Mouse (Mus musculus) liver, embryonic 11.5 days (tissue): ENCODE data around the gene 4921536K21Rik. TPM values are rescaled to one million over a fixed set of nuclear protein-coding genes. Genes with fewer than 3 reads are reported as not detected.

Experiments used
- ATAC-seq: fragments of 200-750 bp; cut with Nextera tagmentation; replicated peaks from 2 replicates; pipeline ENCODE4 v1.8.0; 2017; ENCODE audit warnings: moderate number of reproducible peaks, mild to moderate bottlenecking, moderate TSS enrichment, moderate library complexity; ENCODE audit not compliant: low FRiP score
- DNase-seq: peaks from one replicate; pipeline ENCODE4 v3.0.0-alpha.2; 2017; ENCODE audit warnings: low spot score
- H3K27ac ChIP-seq: fragments of 300-500 bp; sonication (generic); 2 replicates; pipeline ENCODE4 v1.5.1; 2014; ENCODE audit warnings: mild to moderate bottlenecking, low read depth, low read length, control low read depth
- H3K27me3 ChIP-seq: fragments of 300-500 bp; sonication (generic); replicated peaks from 2 replicates; pipeline ENCODE4 v1.6.1; 2014; ENCODE audit warnings: low read length, mixed read lengths; ENCODE audit not compliant: control insufficient read depth, insufficient read depth
- H3K36me3 ChIP-seq: fragments of 300-500 bp; sonication (generic); 2 replicates; pipeline ENCODE4 v1.6.1; 2014; ENCODE audit warnings: mild to moderate bottlenecking, low read length, moderate library complexity, mixed read lengths; ENCODE audit not compliant: control insufficient read depth, insufficient read depth
- H3K4me1 ChIP-seq: fragments of 300-500 bp; sonication (generic); replicated peaks from 2 replicates; pipeline ENCODE4 v1.6.1; 2014; ENCODE audit warnings: low read length, mixed read lengths; ENCODE audit not compliant: control insufficient read depth, insufficient read depth
- H3K4me2 ChIP-seq: fragments of 300-500 bp; sonication (generic); 2 replicates; pipeline ENCODE4 v1.6.1; 2014; ENCODE audit warnings: mild to moderate bottlenecking, control low read depth, moderate library complexity
- H3K4me3 ChIP-seq: fragments of 300-500 bp; sonication (generic); 2 replicates; pipeline ENCODE4 v1.5.1; 2014; ENCODE audit warnings: low read depth, low read length, control low read depth
- H3K9ac ChIP-seq: fragments of 300-500 bp; sonication (generic); 2 replicates; pipeline ENCODE4 v1.6.1; 2014; ENCODE audit warnings: low read depth, low read length, control low read depth
- H3K9me3 ChIP-seq: fragments of 300-500 bp; sonication (generic); 2 replicates; pipeline ENCODE4 v1.6.1; 2016; ENCODE audit warnings: low read length, inconsistent platforms, mixed read lengths; ENCODE audit not compliant: control insufficient read depth
- WGBS: fragments of 180-500 bp; shearing (Covaris S2); extraction: QIAGEN DNeasy Blood & Tissue Kit; methylation state at CpG from one replicate; pipeline ENCODE4 v1.1.7; 2014; 5-methylcytosine and 5-hydroxymethylcytosine counted together
- polyA plus RNA-seq: library from polyadenylated mRNA; unstranded; fragments of >200 nt; fragmentation: Nextera tagmentation; extraction: Ambion mirVana; gene quantifications from 2 replicates; pipeline ENCODE4 v1.2.1, GENCODE M21; 2014

4921536K21Rik gene
- polyA plus RNA-seq, 1 experiment from 2014 or later, result not detected

DNA sequence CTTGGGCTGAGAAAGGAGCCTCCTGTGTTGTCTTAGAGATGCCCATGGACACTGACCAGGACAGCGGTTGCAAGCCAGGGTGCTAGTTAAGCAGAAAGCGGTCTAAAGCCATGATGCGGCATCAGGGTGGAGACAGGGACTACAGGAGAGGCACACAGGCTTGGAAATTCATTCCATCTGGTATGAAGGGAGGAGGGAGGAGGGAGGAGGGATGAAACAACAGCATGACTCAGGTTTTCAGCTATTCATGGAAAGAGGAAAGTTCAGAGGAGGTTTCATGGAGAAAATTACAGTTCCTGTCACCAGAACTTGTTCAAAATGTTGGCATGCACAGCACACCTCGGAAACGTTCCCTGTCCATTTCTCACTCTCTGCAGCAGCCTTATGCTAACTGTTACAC is 39.1 kb downstream of the 4921536K21Rik start:
- Histone ChIP-seq H3K27me3 (no peaks in the 10 kb centered on the region), H3K9ac (no peak overlapping the region), H3K27ac (no peak overlapping the region), H3K4me2 (no peak overlapping the region), H3K4me3 (no peak overlapping the region), H3K9me3 (no peaks in the 10 kb centered on the region), H3K4me1 (no peaks in the 10 kb centered on the region), H3K36me3 (no peaks in the 10 kb centered on the region)
- no peak for DNase-seq
- WGBS, result 87% methylated on average over 5 of the region's 5 CpGs
- ATAC-seq, result no peak

DNA sequence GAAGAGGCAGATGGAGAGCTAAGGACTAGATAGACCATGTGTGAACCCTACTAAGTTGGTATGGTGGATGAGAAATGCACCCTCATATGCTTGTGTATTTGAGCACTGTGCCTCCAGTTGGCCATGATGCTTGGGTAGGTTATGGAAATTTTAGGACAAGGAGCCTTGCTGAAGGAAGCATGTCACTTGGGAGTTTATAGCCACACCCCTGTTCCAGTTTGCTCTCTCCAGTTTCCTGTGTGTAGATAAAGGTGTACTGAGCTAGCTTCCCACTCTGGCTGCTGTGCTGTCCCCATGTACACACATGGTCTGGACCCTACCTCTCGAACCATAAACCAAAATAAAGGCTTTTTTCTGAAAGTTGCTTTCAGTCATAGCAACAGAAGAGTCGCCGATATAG is 40.7 kb downstream of the 4921536K21Rik start:
- WGBS, result 83% methylated on average over 3 of the region's 3 CpGs
- Histone ChIP-seq H3K9ac (no peak overlapping the region), H3K9me3 (no peaks in the 10 kb centered on the region), H3K27ac (no peak overlapping the region), H3K4me3 (no peak overlapping the region), H3K27me3 (no peaks in the 10 kb centered on the region), H3K36me3 (no peaks in the 10 kb centered on the region), H3K4me1 (no peaks in the 10 kb centered on the region), H3K4me2 (no peak overlapping the region)
- ATAC-seq, result no peak
- DNase-seq, result no peak

DNA sequence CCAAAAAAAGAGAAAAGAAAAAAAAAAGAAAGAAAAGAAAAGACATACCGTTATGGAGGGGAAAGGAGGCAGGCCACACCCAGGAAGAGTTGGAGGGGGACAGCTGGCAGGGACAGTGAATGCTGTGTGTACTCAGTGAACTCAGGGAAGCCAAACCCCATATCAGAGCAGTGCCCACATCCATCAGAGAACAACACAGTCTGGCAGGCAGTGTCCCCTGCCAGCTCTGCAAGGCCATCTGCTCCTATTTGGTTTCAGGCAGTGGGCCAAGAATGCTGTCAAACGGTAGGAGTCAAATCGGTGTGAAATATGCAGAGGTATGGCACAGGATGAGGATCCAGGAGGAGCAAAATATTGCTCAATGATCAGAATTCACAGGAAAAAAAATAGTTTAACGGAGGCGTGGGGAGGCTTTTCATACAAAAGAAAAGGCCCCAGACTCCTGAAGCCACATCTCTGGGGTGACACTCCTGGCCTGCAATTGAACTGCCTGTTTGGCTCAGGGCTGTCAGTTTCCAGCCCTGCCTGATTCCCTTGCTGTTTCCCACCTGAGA is 41.3 kb downstream of the 4921536K21Rik start:
- no peak overlapping the region for H3K4me2 ChIP-seq
- 80% methylated on average over 5 of the region's 5 CpGs for WGBS

DNA sequence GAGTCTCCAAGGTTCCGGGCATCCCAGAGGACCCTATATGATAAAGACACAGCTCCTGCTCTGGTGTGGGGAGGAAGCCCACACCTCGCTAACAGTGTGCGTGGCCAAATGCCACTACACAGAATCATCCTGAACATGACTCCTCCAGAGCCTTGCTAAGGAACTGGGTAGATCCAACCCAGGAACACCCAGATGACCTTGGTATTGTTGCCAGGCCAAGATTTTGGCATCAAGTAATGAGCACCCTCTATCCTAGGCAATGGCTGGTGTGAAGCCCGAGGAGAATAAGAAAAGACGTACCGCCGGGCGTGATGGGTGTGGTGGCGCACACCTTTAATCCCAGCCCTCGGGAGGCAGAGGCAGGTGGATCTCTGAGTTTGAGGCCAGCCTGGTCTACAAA is 41.9 kb downstream of the 4921536K21Rik start:
- no peak overlapping the region for H3K4me3 ChIP-seq
- H3K9me3 ChIP-seq, result no peaks in the 10 kb centered on the region
- no peak overlapping the region for H3K4me2 ChIP-seq
- 89% methylated on average over 10 of the region's 10 CpGs for WGBS
- H3K36me3 ChIP-seq, result no peaks in the 10 kb centered on the region
- no peak overlapping the region for H3K9ac ChIP-seq
- no peaks in the 10 kb centered on the region for H3K4me1 ChIP-seq
- H3K27me3 ChIP-seq, result no peaks in the 10 kb centered on the region
- DNase-seq, result no peak
- H3K27ac ChIP-seq, result no peak overlapping the region
- ATAC-seq, result no peak

More for the DNA sequence above, 41.3 kb downstream of the 4921536K21Rik start:
- H3K36me3 ChIP-seq, result no peaks in the 10 kb centered on the region
- H3K27me3 ChIP-seq, result no peaks in the 10 kb centered on the region
- H3K9me3 ChIP-seq, result no peaks in the 10 kb centered on the region
- no peak overlapping the region for H3K27ac ChIP-seq
- DNase-seq (no peak), ATAC-seq (no peak)
- no peak overlapping the region for H3K4me3 ChIP-seq
- no peaks in the 10 kb centered on the region for H3K4me1 ChIP-seq
- H3K9ac ChIP-seq, result no peak overlapping the region

DNA sequence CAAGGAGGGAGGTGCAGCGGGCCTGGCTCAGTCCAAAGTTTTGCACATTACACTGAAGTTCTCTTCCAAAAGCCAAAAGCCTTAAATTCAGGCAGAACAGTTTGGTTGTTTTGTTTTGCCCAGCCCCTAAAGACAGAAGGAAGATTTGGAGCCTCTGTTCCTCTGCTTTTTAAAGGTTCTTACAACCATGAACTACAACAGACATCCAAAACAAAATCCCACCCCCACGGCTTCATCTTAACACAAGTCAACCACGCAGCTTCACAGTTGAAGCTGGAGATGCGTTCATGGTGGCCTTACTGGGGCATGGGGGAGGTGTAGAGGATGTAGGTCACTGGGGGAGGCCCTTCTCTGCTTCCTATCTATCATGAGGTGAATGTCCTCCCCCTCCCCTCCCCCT is 43.0 kb downstream of the 4921536K21Rik start:
- WGBS, result 64% methylated on average over 4 of the region's 4 CpGs
- Histone ChIP-seq H3K27ac (no peak overlapping the region), H3K36me3 (no peaks in the 10 kb centered on the region), H3K4me1 (no peaks in the 10 kb centered on the region), H3K9ac (no peak overlapping the region), H3K4me3 (no peak overlapping the region), H3K4me2 (no peak overlapping the region), H3K9me3 (no peaks in the 10 kb centered on the region), H3K27me3 (no peaks in the 10 kb centered on the region)
- DNase-seq (no peak), ATAC-seq (no peak)

DNA sequence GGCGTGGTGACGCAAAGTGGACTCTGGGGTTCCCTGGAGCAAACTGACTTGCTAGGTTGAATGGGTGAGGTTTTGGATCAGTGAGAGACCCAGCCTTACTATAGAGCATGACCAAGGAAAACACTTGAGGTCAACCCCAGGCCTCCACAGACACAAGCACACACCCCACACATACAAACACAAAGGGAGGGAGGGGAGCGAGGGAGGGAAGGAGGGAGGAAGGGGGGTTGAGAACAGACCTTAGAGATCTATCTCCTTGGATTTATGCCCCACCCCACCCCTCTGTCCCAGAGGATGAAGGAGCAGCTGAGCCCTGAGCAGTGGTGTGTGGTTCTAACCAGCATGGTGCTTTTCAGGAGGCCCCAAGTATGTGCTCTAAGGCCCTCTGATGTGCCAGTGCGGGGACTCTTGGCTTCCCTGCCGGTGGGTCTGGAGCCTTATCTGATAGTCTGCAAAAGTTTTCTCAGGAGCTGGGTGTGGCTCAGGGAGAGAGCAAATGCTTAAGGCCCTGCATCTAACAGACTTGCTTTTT is 44.1 kb downstream of the 4921536K21Rik start:
- Histone ChIP-seq H3K27ac (no peak overlapping the region), H3K36me3 (no peaks in the 10 kb centered on the region), H3K9me3 (no peaks in the 10 kb centered on the region), H3K27me3 (no peaks in the 10 kb centered on the region), H3K4me2 (no peak overlapping the region), H3K4me3 (no peak overlapping the region), H3K9ac (no peak overlapping the region), H3K4me1 (no peaks in the 10 kb centered on the region)
- no peak for DNase-seq
- no peak for ATAC-seq
- 58% methylated on average over 5 of the region's 5 CpGs for WGBS

DNA sequence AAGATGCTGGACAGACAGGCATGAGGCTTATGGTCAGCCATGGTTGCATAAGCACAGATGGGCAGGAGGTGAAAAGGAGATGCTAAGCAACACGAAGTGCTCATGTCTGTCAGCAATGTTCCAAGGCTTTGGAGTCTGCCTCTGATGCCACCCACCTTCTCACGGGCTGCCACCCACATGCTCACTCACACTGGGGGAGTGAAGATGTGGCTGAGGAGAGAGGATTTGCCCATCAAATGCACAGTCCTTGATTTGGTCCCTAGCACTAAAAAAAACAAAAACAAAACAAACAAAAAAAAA is 44.6 kb downstream of the 4921536K21Rik start:
- DNase-seq, result no peak
- H3K4me2 ChIP-seq, result no peak overlapping the region
- H3K4me1 ChIP-seq, result no peaks in the 10 kb centered on the region
- H3K36me3 ChIP-seq, result no peaks in the 10 kb centered on the region
- 69% methylated on average over 2 of the region's 2 CpGs for WGBS
- H3K27me3 ChIP-seq, result no peaks in the 10 kb centered on the region
- H3K27ac ChIP-seq, result no peak overlapping the region
- ATAC-seq, result no peak
- no peak overlapping the region for H3K4me3 ChIP-seq
- H3K9me3 ChIP-seq, result no peaks in the 10 kb centered on the region
- H3K9ac ChIP-seq, result no peak overlapping the region

DNA sequence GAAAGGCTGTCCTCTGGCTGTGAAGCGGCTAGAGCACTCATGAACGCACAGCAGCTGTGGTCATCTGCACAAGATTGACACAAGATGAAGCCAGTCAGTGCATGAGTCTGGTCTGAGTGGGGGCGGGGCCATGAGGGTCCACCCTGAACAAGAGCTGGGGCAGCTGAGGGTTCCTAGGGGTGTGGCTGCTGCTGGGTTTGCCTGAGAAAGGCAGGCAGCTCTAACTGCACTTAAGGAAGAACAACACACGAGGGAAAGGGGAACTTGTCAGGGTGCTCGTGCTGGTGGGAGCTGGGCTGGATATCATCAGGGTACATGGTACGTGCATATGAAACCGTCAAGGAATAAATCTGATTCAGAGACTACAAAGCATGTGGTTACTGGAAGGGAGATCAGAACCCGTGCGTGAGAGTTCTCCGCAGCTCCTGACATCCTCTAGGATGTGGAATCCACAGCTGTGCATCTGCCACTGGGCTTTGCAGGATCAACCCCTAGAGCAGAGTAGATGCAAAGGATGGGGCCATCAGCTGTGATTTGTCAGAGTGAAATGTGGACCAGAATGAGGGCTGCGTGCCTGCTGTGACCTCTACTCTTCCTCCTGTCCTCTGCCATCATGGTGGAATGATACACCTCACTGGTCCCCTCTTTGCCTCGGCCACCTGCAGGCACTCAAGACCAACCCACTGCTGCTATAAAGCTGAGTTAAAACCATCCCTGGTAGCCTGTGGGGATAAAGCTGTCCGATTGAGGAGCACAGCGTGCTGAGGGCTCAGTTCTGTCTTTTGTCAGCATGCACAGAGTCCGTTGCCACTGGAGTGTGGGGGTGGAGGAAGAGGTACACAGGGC is 45.2 kb downstream of the 4921536K21Rik start:
- Histone ChIP-seq H3K36me3 (no peaks in the 10 kb centered on the region), H3K27ac (no peak overlapping the region), H3K4me2 (no peak overlapping the region), H3K27me3 (no peaks in the 10 kb centered on the region), H3K4me3 (no peak overlapping the region), H3K4me1 (no peaks in the 10 kb centered on the region), H3K9ac (no peak overlapping the region), H3K9me3 (no peaks in the 10 kb centered on the region)
- no peak for DNase-seq
- WGBS, result 78% methylated on average over 15 of the region's 15 CpGs
- no peak for ATAC-seq

DNA sequence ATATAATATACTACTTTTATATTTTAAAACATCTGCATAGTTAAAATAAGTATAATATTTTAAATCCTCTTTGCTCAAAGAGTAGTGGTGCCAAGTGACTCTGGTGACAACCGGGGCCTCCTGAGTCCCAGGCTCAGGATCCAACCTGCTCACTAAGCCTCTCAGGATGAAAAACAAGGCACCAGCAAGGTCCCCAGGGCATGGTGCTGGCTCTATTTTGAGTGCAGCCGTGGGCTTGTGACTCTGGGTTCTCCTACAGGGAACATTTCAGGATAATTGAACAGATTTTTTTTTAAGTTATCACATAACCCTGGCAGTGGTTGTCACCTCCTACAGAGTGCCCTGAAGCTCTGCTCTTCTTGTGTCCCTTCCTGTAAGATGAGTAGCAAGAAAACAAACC is 48.5 kb downstream of the 4921536K21Rik start:
- WGBS, result 67% methylated on average over 2 of the region's 2 CpGs
- no peaks in the 10 kb centered on the region for H3K27me3 ChIP-seq
- ATAC-seq, result no peak

More for the DNA sequence above, 48.5 kb downstream of the 4921536K21Rik start:
- Histone ChIP-seq H3K9me3 (no peaks in the 10 kb centered on the region), H3K4me1 (no peaks in the 10 kb centered on the region), H3K4me3 (no peak overlapping the region), H3K4me2 (no peak overlapping the region), H3K9ac (no peak overlapping the region), H3K27ac (no peak overlapping the region), H3K36me3 (no peaks in the 10 kb centered on the region)
- no peak for DNase-seq
